Mouse (Mus musculus) bone marrow, adult 2 months (tissue): Measurements from ENCODE around the gene Leng1.

Source experiments
- CTCF ChIP-seq: fragments of 200-500 bp; IDR thresholded peaks from 2 replicates; pipeline ENCODE4 v1.5.1; 2011; ENCODE audit warnings: low read length, control low read depth; ENCODE audit not compliant: control insufficient read depth, insufficient read depth
- POLR2A ChIP-seq: fragments of 200-500 bp; IDR thresholded peaks from 2 replicates; pipeline ENCODE4 v1.6.1; 2011; ENCODE audit warnings: low read depth, mild to moderate bottlenecking, control low read depth, low read length, borderline replicate concordance; ENCODE audit not compliant: control insufficient read depth

DNA sequence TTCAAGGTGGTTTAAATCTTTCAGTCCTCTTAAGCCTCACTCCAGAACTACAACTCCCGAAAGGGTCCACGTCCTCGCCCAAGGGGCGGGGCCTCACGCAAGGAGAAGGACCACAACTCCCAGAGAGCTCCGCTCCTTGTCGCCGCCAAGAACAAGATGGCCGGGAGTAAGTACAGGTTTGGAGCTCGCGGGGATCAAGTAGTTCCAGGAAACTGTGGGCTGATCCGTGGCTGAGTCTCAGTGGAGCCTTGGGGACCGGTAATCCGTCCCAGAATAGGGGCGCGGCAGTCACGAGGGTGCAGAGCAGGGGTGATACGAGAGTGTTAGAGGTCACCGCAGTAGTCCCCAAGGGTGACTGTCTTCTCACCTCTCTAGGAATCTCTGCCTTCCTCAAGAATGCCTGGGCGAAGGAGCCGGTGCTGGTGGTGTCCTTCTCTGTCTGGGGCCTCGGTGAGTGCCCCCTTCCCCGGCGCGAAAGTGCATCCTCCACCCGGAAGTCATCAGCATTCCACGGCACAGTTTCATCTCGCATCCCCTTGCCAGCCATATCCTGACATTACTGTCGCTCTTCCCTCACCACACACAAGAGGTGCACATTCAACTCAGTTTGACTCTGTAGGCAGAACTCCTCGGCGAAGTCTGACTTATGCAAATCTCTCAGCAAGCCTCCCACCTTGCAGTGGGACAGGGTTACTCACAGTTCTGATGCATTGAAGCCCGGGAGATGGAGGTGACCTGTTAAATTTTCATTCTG, 48.2 kb downstream of the Leng1 start, which contains the start of gene Ndufa3:
- TF ChIP-seq POLR2A = peak; percentile 54; the same call in 1 of the 2 replicates
- no peak for TF ChIP-seq CTCF
